Mouse (Mus musculus) lung, adult 2 months (tissue): ENCODE results near the gene Spg21.

Source experiments
- CTCF ChIP-seq: fragments of 200-500 bp; IDR thresholded peaks from 2 replicates; pipeline ENCODE4 v1.5.1; 2011; ENCODE audit warnings: mild to moderate bottlenecking, low read length, control low read depth; ENCODE audit not compliant: insufficient read depth
- POLR2A ChIP-seq: fragments of 200-500 bp; IDR thresholded peaks from 2 replicates; pipeline ENCODE4 v1.6.1; 2011; ENCODE audit warnings: low read depth, mild to moderate bottlenecking, control low read depth, low read length, borderline replicate concordance; ENCODE audit errors: extremely low read depth

DNA sequence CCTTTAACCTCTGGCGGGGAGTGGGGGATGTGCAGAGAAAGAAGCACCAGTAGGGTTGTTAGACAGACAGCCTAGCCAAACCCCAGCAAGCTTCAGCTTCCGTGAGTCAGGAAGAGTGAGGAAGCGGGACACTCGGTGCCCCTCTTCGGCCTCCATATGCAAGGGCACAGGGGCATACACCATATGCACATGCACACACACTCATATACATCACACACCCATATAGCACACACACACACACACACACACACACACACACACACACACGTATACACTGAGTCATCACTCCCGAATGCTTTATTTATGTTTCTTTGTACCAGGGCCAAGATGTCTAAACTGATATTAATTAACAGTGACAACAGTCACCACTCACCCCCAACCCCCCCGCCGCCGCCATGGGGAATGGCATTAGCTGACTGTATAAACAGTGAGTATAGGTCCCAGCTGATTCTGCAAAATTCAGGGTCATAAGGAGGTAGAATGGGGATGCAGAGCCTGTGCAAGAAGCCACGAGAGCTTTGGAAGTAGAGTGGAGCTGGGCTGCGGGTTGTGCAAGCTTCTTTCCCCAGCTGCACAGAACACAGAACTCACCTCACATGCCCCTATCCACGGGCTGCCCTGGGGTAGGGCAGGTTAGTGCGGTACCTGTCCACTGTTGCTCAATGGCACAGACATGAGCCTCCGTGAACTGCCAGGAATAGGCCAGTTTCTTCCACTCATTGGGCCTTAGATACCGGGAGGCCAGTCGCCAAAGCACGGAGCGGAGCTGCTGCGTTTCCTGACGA lies 42.2 kb downstream of the Spg21 start:
- no peak for TF ChIP-seq CTCF
- no peak for TF ChIP-seq POLR2A
